Mouse (Mus musculus): ENCODE data around the gene Ttc7.
A peak's percentile ranks its signal among the peaks of the same experiment; 100 is the strongest.

The Ttc7 gene

GRCm38 (mm10) chr17:87339122-87339521 is 56.4 kb downstream of the Ttc7 start:
- peak; percentile 91 for DNase-seq

DNA sequence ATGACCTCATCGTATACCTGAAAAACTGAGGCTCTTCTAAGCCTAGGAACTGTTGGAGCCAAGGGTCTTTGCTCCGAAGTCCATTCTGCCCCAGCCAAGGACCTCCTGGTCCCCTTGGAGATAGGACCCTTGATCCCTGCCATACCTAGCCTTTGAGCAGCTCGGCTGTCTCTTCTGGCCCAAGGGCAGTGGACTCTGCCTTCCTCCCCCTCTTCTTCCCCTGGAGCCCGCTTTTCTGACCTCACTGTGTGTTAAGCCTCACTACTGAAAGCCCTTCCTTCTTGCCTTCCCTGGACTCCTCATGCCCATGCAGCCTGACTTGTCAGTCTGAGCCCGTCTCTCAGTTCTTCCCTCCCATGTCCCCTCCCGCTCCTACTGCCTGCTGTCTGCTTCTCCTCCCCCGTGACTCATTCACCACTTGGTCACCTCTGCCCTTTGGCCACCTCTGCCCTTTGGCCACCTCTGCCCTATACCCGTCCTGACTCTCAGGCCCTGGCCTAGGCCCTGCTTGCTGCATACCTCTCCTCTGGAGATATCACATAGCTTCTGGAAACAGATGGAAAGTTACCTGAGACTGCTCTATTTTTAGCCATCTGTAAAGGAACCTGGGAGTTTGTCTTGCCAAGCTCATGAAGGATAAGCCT is 60.5 kb downstream of the Ttc7 start:
- no peak for DNase-seq

- peak; percentile 89 for DNase-seq
These were observed 62.0 kb downstream of the Ttc7 start for GRCm38 (mm10) chr17:87344441-87345251.

- no peak for DNase-seq
These were observed 62.5 kb downstream of the Ttc7 start for GRCm38 (mm10) chr17:87345252-87345593.

DNA sequence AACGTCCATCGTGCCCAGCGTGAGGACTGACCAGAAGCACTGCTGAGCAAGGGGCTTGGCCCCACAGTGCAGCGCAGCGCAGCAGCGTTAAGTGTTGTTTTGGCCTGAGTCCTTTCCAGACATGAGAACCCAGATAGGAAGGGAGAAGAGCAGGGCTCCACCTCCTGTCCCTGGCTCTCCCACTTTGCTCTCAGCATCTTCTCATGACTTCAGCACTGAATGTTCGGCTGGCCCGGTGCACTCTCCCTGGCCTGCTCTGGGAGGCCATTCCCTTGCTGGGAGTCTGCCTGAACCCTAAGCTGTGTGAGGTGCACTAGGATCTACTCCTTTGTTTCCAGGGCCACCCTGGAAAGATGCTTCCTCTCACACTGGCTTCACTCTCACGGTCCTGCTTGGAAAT is 65.7 kb downstream of the Ttc7 start:
- peak; percentile 91 for DNase-seq

DNA sequence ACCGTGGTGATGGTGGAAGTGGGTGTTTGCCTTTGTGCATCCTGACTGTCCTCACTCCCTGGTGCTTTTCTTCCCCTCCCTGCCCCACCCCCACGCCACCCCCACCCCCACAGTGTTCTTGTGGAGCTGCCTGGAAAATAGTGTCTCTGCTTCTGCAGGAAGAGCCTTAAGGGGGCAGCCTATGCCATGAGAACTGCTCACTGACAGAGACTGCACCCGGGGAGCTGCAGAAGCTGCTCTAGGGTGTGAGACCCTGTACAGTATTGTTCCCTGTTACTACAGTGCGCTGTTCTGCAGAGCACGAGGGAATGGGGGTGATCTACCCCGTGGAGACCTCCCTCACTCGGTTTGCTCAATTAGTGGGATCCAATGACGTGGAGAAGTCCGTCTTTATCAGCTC is 66.4 kb downstream of the Ttc7 start:
- peak; percentile 88 for DNase-seq

DNA sequence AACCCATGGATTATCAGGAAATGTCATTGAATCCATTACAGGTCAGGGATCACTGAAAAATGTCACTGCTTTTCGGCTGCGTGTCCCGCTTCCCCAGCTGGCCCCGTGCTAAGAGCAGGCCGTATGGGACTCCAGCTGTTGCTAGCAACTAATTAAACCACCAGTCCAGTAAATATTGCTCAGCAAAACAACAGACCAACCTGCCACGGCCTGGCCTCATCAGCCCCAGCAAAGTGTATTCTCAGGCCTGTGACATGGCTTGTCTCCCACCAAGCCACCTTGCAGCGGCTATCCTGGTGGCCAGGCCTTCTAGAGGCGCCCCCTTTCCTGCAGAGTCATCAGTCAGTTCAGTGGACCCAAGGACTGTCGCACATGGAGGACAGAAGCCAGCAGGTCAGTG is 66.9 kb downstream of the Ttc7 start:
- peak; percentile 90 for DNase-seq

GRCm38 (mm10) chr17:87350471-87351240 is 68.0 kb downstream of the Ttc7 start:
- peak; percentile 98 for DNase-seq

GRCm38 (mm10) chr17:87351241-87352105 is 68.8 kb downstream of the Ttc7 start:
- peak; percentile 97 for DNase-seq

DNA sequence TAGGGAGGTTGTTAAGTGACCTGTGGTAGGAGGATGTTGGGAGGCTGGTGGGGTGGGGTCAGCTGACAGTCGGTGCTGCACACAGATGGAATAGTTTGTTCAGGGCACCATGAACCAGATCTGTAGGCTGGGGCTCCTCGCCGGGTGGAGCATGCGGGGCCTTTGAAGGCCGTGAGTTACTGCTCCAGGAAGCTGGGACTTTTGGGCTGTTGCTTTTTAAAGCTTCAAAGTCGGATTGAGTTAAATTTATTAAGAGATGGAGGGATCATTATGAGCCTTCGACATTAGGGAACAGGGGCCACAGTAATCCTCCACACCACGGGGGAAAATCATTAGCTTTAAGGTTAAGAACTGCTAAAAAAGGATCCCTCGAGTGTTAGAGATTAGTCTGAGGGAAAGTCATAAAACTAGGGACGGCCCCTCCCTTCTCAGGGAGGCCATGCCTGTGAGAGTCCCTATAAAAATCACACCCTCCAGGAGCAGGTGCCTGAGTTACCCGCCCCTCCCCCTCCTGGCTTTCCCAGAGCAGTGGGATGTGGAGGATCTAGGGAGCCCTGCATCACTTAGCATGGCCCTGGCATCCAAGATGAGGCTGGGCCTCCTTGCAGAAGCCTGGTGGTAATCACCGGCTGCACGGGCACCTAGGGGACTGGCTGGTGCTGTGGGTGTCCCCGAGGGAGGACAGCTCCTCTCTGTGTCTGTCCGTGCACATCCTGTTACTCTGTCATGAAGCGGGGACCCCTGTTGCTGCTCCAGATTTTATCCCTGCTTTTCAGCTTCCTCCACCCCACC is 69.6 kb downstream of the Ttc7 start:
- peak; percentile 91 for DNase-seq

DNA sequence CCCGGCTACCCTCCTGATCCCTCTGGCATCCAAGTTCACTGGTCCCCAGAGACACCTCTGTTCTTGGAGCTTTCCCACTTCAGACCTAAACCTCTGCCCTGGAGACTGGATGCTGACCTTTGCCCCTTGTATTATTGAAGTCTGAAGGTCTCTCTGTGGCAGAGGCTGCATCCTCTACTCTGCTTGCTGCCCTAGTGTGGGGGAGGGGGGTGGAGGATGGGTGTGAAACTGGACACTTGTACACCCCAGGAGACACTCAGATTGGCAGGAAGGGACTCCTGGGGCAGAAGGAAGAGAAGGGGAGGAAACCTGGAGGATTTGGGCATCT is 70.2 kb downstream of the Ttc7 start:
- no peak for DNase-seq

GRCm38 (mm10) chr17:87353745-87354320 is 71.1 kb downstream of the Ttc7 start:
- peak; percentile 97 for DNase-seq

DNA sequence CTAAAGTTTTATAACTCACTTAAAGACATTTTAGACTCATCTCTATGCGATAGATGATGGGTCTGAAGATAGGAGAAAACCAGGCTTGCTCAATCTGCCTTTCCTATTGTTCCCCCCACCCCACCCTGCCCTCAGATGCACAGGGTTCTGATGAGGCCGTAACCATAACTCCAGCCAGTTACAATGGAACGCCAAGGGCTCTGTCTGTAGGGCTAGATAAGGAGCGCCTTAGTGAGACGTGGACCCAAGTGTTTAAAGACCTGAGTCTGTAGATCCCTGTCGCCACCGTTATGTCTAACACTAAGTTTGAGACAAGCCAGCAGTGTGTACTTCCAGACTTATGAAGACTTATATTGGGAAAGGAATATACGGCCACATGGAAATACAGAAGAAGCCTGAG is 72.8 kb downstream of the Ttc7 start:
- DNase-seq = no peak

DNA sequence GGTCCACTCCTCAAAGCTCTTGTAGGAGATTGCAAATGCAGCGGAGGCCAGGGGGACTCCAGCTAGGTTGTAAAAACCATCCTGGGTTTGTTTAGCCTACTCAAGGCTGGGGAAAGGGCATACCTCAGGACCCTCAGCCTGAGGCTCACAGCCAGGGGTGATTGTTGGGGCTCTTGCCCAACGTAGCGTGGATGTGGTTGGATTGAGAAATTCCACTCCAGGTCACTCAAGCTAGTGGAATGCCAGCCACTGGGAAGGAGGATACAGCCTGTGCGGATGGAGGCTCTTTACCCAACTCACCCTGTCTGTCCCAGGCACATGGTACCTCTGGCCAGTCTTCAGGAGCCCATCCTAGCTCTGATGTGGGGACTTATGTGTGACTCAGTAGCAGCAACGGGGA is 73.6 kb downstream of the Ttc7 start:
- DNase-seq = no peak

DNA sequence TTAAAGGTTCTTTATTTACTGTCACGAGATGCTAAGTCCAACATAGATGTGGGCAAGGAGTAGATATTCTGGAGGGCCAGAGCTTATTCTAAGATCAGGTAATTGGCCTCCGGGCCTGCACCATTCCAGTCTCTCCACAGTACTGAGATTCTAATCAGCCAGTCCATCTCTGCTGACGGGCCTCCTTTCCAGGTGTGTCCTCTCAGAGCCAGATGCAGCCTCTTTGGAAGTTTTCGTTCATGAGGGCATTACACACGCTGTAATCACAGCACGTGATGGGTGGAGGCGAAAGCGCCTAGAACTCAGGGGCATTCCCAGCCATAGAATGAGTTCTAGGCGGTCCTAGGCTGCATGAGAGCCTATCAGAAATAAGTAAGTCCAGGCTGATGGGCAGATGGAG is 74.8 kb downstream of the Ttc7 start:
- no peak for DNase-seq

DNA sequence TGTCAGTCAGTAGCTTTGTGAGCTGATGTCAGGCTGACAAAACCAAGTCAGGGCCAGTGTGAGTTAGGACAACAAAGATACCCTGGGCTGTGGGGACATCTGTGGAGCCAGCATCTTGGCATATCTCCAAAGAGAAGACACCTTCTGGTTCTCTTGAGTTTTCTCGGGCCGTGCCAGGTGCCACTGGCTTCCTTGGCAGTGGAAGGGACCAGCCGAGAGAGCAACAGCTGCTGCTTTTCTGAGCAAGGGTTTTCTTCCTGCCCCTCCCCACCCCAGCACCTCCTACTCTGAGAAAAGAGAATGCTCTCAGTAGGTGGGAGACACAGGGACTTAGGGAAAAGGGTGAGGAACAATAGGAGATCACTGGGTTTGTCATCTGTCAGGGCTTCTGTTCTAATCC is 78.4 kb downstream of the Ttc7 start:
- DNase-seq = no peak

DNA sequence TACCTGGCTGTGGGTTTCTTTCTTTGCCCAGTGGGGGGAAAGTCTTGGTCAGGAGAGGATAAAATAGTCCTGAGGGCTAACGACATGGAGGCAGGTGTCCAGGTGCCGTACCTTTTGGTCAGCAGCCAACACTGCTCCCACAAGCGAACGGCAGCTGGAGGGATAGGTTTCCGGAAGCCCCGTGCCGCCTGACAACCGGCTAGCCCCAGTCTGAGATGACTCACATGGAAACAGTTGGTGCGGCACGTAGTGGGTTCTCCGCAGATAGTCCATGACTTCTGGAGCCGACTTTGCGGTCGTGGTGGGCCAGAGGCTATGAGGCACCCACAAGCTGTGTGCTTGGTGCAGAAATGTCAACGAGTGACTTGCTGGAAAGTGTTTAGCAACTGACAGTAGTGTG is 81.4 kb downstream of the Ttc7 start:
- DNase-seq = no peak

DNA sequence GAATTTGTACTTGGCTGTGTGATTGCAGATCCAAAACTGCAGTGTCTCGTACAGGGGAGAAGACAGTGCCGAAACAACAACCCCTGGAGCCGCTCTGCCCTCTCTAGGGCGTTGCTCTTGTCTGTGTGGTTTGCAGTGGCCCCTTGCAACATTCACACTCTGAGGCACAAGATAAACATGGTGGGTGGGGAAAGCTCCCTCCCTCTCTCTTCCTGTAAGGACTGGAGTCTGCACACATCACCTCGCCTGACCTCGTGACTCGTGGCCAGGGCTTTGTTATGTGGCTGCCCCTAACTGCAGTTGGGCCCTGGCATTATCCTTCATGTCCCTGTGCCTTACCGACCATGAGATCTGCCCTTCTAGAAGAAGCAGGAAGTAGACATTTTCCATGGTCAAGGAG is 82.6 kb downstream of the Ttc7 start:
- DNase-seq = peak; percentile 93

- DNase-seq = no peak
These were observed 83.8 kb downstream of the Ttc7 start for GRCm38 (mm10) chr17:87366520-87366919.

DNA sequence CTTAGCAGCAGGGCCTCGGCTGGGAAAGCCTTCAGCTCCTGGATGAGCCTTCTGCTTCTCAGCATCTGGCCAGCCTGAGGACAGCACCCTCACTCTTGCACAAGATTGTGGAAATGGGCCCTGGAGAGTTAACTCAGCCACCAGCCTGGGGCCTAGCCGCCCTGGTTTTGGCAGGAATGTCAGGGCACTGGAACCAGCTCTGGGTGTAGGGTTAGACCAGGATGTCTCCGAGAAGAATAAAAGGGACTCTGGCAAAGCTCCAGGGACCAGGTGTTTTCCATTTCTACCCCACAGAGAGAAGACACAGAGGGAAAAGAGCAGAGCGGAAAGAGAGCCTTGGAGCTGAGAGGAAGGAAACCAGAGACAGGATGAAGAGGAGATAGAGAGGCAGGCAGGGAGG is 84.5 kb downstream of the Ttc7 start:
- peak; percentile 95 for DNase-seq

- peak; percentile 99 for DNase-seq
These were observed 85.0 kb downstream of the Ttc7 start for GRCm38 (mm10) chr17:87367640-87368039.

DNA sequence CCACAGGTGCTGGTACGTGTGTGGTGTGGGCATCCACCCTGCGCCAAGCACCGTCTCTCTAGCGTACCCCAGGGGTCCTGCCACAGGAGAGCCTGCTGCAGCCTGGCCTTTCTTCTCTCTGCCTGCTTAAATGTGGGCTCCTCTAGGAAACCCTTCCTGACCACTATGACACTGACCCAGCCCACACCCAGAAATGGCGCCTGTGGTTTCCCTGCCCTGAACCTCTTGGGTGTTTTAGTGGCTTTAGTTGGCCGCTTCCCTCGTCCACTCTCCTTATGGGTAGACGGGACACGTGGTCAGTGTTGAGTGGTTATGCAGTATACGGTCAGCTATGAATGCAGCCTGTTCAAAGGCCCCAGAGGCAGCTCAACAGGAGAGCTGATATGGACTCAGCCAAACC is 85.8 kb downstream of the Ttc7 start:
- peak; percentile 92 for DNase-seq

Measured in heart, adult 11 months (tissue).